14 mouse cellular contexts compared by ENCODE assay signal in the genomic region with DNA sequence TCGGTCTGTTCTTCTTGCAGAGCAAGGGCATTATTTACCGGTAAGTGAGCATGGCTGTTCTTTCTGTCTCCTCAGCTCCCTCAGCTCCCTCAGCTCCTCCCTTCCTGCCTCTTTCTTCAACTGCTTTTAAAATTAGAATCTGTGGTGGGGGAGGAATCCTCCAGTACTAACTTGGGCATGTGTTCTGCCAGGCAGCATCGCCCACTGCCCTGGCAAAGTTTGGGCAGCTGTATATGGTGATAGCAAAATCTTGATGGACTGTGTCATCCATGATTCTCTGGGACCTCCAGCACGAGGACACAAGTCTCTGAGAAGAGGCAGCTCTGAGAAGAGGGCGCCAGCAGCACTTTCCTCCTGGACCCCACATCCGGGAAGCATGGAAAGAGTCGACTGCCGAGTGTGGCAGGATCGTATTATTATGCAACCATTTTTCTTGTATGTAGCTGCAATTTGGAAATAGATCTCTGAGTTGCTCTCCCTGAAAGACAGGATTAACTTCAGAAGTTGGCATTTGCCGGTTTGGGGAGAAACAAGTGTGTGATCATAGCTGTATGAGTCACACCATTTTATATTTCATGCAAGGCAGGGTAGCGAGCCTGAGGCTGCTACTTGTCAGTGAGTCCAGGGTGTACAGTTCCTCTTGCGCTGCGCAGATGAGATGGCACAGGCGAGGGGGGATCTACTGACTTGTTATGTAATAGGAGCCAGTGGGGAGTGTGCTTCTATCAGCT.
DNase-seq lines count a peak whose midpoint lies in the region; ATAC-seq lines count a peak whose summit lies in the region.
"Had no signal": no experiment of that assay in that cellular context is flagged by ENCODE, and none has a peak within 500 bp of the region (broad histone marks: within the 10 kb centered on the region; RNA-seq: fewer than 3 reads in every experiment).

No protein-coding gene starts in this region.

- peak; percentile 67 for DNase-seq in layer of hippocampus, adult 11-12 months (ENCODE audit: low spot score)
- DNase-seq in layer of hippocampus, postnatal 10 days (ENCODE audit: low spot score in 2 of 2), result no peak
- peak; percentile 80 to 91 for DNase-seq in frontal cortex, postnatal 36 days (ENCODE audit: low spot score in 2 of 2)
- DNase-seq in left cerebral cortex, adult 8-10 months (ENCODE audit: low spot score in 2 of 2), result peak; percentile 58 to 92
- peak; percentile 83 for DNase-seq in right cerebral cortex, postnatal 25 days
- no peak for DNase-seq in adrenal gland, postnatal 10 days
- DNase-seq: adrenal gland, adult 8-10 months; B cell, adult 2 months; cerebellum, postnatal 14 days; liver; lung, adult 2 months had no signal

- no peak for ATAC-seq in erythroid progenitor cell, adult 5-6 weeks (replicated peaks; ENCODE audit: low FRiP score, poor library complexity, severe bottlenecking)
- ATAC-seq in megakaryocyte-erythroid progenitor cell, adult 5-6 weeks (replicated peaks; ENCODE audit: low FRiP score, low TSS enrichment, poor library complexity, severe bottlenecking), result no peak
- ATAC-seq: intestine, embryonic 15.5 days had no signal

Comparison
In these comparisons a context has a peak if more than half of its experiments do, and no peak if none do; other contexts are left out.
1. DNase-seq: peak in layer of hippocampus, adult 11-12 months (single experiment), frontal cortex, postnatal 36 days (2 of 2), left cerebral cortex, adult 8-10 months (2 of 2) and right cerebral cortex, postnatal 25 days (single experiment); none in layer of hippocampus, postnatal 10 days (0 of 2) and adrenal gland, postnatal 10 days (single experiment).